Mouse (Mus musculus) macrophage (primary cell): ENCODE data around the gene Xkr8. TPM values are rescaled to one million over a fixed set of nuclear protein-coding genes. Genes with fewer than 3 reads are reported as not detected.

Experiments used
- H3K27ac ChIP-seq: fragments of 350-480 bp; formaldehyde crosslinking; 2 replicates; pipeline ENCODE4 v1.9.0; 2021
- H3K36me3 ChIP-seq: fragments of 350-480 bp; formaldehyde crosslinking; 2 replicates; pipeline ENCODE4 v1.9.0; 2021; ENCODE audit errors: inconsistent target
- H3K4me3 ChIP-seq: fragments of 350-480 bp; formaldehyde crosslinking; 2 replicates; pipeline ENCODE4 v1.9.0; 2021; ENCODE audit errors: inconsistent target
- H3K79me2 ChIP-seq: fragments of 350-480 bp; formaldehyde crosslinking; 2 replicates; pipeline ENCODE4 v1.9.0; 2021; ENCODE audit errors: inconsistent target
- WGBS: methylation state at CpG from one replicate; pipeline ENCODE4 v1.1.7; 2026; ENCODE audit warnings: inconsistent platforms; ENCODE audit not compliant: missing documents; 5-methylcytosine and 5-hydroxymethylcytosine counted together
- polyA plus RNA-seq: library from polyadenylated mRNA; stranded (reverse); fragments of 250-400 nt; gene quantifications from 3 replicates; pipeline ENCODE4 v1.2.4, GENCODE M21; 2018; ENCODE audit warnings: inconsistent platforms

Gene Xkr8
- polyA plus RNA-seq, 1 experiment from 2014 or later: 2.1 TPM

DNA sequence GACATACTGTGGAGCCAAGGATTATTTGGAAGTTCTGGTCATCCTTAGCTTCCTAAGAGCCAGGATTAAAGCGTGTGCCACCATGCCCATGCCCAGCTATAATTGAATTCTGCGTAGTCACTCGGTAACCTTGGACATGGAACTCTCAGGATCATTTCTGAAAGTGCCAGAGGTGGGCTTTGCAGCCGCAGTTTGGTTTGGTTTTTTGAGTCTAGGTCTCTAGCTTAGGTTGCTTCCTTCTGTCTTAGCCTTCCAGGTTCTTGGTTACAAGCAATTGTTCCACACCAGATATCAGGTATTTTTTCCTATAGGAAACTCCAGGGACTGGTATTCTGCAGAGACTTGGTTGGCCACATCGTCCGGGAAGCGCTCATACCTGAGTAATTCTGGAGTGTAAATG is 19.2 kb downstream of the Xkr8 start:
- Histone ChIP-seq H3K4me3 (no peak overlapping the region), H3K36me3 (peaks cover 62% of the 10 kb centered on the region), H3K27ac (no peak overlapping the region), H3K79me2 (no peaks in the 10 kb centered on the region)
- WGBS: 99% methylated on average over 4 of the region's 7 CpGs

DNA sequence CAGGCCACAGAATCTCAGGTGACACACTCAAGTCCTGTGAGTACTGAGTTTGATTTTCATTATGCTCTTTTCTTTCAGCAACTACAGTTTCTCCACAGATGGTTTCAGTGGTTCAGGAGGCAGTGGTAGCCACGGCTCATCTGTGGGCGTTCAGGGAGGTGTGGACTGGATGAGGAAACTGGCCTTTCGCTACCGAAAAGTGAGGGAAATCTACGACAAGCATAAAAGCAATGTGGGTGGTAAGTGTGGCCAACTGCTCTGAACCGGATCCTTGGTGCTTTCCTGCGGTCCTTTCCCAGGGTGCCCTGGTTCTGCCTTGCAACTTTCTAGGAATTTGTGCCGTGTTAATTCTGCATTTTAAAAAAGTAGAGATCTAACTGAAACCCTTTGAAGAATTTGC is 25.5 kb downstream of the Xkr8 start:
- H3K27ac ChIP-seq: no peak overlapping the region
- whole genome bisulfite sequencing: 89% methylated on average over 8 of the region's 8 CpGs
- peaks cover 93% of the 10 kb centered on the region for H3K36me3 ChIP-seq
- H3K79me2 ChIP-seq: no peaks in the 10 kb centered on the region
- H3K4me3 ChIP-seq: no peak overlapping the region

DNA sequence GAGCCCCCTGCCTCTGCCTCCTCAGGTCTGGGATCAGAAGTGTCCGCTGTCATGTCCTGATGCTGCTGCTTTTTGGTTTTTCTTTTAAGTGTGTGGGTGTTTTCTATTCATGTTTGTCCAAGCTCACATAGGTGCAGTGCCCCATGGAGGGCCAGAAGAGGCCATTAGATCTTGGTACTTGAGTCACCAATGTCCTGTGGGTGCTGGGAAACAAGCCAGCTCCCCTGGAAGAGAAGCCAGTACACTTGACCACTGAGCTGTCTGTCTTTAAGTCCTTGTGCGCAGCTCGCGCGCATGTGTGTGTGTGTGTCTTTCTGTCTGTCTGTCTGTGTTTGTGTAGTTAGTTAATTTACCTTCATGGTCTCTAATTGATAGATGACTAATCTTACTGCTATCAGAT is 30.3 kb downstream of the Xkr8 start:
- 97% methylated on average over 5 of the region's 5 CpGs for whole genome bisulfite sequencing
- Histone ChIP-seq H3K79me2 (no peaks in the 10 kb centered on the region), H3K36me3 (peaks cover 96% of the 10 kb centered on the region), H3K27ac (no peak overlapping the region), H3K4me3 (no peak overlapping the region)

DNA sequence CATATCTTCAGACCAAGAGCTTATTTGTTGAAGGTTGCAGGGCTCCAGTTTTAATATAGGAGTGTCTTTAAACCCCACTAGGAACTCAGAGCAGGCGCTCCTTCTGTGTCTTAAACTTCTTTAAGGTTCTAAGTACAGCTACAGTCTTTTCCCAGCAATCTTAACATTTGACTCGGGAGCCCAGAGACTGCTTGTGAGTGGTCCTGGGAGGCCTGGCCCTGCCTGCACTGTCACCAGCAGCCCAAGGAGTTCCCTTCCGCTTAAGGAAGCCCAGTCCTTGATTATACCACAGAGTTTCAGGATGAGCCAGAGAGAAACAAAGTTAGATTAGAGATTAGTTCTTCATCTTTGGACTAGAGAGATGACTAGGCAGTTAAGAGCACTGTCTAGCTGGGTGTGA is 39.0 kb downstream of the Xkr8 start:
- H3K79me2 ChIP-seq: no peaks in the 10 kb centered on the region
- 89% methylated on average over 3 of the region's 3 CpGs for WGBS
- H3K27ac ChIP-seq: no peak overlapping the region
- peaks cover 60% of the 10 kb centered on the region for H3K36me3 ChIP-seq
- no peak overlapping the region for H3K4me3 ChIP-seq

DNA sequence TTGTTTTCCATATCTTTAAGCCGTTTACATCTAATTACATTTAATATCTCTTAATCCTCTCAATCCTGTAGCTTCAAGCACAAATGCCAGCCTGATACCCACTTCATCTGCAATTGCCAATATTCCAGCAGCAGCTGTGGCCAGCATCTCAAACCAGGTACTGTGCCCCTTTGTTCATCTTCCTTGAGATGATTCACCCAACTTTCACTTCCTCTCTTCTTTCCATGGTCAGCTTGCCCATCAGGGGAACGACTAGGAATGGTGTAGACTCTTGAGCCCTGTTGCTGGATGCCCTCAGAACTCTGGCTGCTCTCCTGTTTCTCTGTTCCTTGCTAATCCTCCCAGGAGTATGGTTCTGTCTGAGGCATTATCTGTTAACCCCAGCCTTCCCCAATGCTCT is 42.7 kb downstream of the Xkr8 start:
- 52% methylated on average over 2 of the region's 2 CpGs for WGBS
- Histone ChIP-seq H3K36me3 (peaks cover 24% of the 10 kb centered on the region), H3K27ac (no peak overlapping the region), H3K4me3 (no peak overlapping the region), H3K79me2 (no peaks in the 10 kb centered on the region)

DNA sequence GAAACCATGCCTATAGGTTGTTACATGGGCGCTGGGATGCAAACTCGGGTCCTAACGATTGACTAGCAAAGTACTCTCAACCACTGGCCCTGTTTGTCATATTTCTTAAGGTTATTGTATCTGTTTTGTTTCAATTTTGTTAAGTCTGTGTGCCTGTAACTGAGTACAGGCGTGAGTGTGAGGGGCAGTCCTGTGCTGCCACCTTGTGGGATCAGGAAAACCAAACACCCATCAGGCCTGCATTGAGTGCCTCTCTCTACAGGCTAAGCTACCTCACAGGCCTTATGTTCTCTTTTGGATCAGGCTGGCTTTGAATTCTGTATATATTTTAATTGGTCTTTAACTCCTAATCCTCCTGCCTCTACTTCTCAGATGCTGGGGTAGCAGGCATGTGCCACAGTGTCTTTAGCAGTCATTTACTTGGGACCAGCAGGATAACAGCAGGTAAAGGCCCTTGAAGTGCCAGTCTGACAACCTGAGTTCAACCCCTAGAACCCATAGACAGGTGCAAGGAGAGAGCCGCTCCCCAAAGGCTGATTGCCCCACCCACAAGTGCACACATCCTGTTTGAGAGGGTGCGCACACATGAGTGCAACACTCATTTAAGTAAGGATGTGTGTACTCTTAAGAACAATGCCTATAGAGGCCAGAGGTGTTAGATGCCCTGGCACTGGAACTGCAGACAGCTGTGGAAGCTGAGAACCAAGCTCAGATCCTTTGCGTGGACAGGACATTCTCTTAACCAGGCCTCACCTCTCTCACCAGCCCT is 55.4 kb downstream of the Xkr8 start:
- H3K79me2 ChIP-seq: no peaks in the 10 kb centered on the region; the same call in 1 of the 2 replicates
- no peak overlapping the region for H3K27ac ChIP-seq
- 82% methylated on average over 7 of the region's 7 CpGs for WGBS
- no peak overlapping the region for H3K4me3 ChIP-seq
- peaks cover 50% of the 10 kb centered on the region for H3K36me3 ChIP-seq

Other genes starting within 250 kb of the Xkr8 start
- 12.3 to 18.2 TPM (median 13.4 TPM) in 3 replicates for gene Sesn2, start 222.0 kb downstream of the Xkr8 start, polyA plus RNA-seq
- gene Atpif1, start 198.9 kb downstream of the Xkr8 start, polyA plus RNA-seq: 516 to 719 TPM (median 630 TPM) in 3 replicates
- 98.0 to 366 TPM (median 125 TPM) in 3 replicates for gene Dnajc8, start 197.0 kb downstream of the Xkr8 start, polyA plus RNA-seq
- 102 to 269 TPM (median 231 TPM) in 3 replicates for gene Ptafr, start 168.5 kb downstream of the Xkr8 start, polyA plus RNA-seq
- 29.7 to 70.2 TPM (median 32.1 TPM) in 3 replicates for gene Eya3, start 93.6 kb downstream of the Xkr8 start, polyA plus RNA-seq
- 1.0 to 8.5 TPM (median 1.9 TPM) in 3 replicates for gene Smpdl3b, start 24.7 kb upstream of the Xkr8 start, polyA plus RNA-seq
- gene Rpa2, start 35.8 kb upstream of the Xkr8 start, polyA plus RNA-seq: 6.0 to 44.1 TPM (median 7.6 TPM) in 3 replicates
- 131 to 255 TPM (median 207 TPM) in 3 replicates for gene Themis2, start 63.8 kb upstream of the Xkr8 start, polyA plus RNA-seq
- gene Ppp1r8, start 110.6 kb upstream of the Xkr8 start, polyA plus RNA-seq: 19.7 to 37.4 TPM (median 26.3 TPM) in 3 replicates
- 83.0 to 103 TPM (median 89.1 TPM) in 3 replicates for gene Stx12, start 152.0 kb upstream of the Xkr8 start, polyA plus RNA-seq
- 29.8 to 49.7 TPM (median 31.3 TPM) in 3 replicates for gene Fam76a, start 190.0 kb upstream of the Xkr8 start, polyA plus RNA-seq
- 0.91 to 1.8 TPM (median 1.2 TPM) in 3 replicates for gene Fgr, start 241.5 kb upstream of the Xkr8 start, polyA plus RNA-seq